Mouse (Mus musculus): ENCODE measurements around the gene Osm. TPM values are rescaled to one million over a fixed set of nuclear protein-coding genes. Genes with fewer than 3 reads are reported as not detected.

The Osm gene
- total and polyA plus RNA-seq, 3 experiments: 11.0 to 15.1 (median 12.5) TPM

DNA sequence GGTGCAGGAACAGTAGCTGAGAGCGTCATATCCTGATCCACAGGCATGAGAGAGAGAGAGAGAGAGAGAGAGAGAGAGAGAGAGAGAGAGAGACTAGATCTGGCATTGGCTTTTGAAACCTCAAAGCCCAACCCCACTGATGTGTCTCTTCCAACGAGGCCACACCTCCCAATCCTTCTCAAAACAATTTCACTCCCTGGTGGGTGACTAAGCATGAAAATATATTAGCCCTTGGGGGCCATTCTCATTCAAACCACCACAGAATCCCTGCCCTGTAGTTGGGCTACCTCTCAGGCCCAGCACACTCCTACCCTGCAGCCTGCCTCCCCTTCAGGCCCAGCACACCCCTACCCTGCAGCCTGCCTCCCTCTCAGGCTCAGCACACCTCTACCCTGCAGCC lies 16.7 kb downstream of the Osm start:
- in situ Hi-C loops (cut with MboI; ENCODE audit: low pct_ligation_motif_present, low pct_unique_long_range_greater_than_20kb, low sequenced_read_pairs) (loop anchor here (25.0 kb wide), 1 partner anchor 584 kb away; the partner anchor contains the start of gene Nf2), dilution Hi-C loops (cut with MboI; ENCODE audit: extremely low pct_ligation_motif_present, extremely low pct_unique_long_range_greater_than_20kb, low sequenced_read_pairs) (no loop called here)
- Histone ChIP-seq H3K4me2 (ENCODE audit: insufficient read depth, low read depth, poor library complexity, severe bottlenecking) (no peak overlapping the region), H3K9me3 (replicated peaks; ENCODE audit: low read length) (peaks cover 3% of the 10 kb centered on the region), H3K4me3 (replicated peaks in 1 of 3; ENCODE audit: low read depth in 2 of 3, low read length in 2 of 3, poor library complexity in 1 of 3) (no peak overlapping the region), H3K36me3 (replicated peaks in 1 of 2; ENCODE audit: control insufficient read depth in 1 of 2, insufficient read depth in 1 of 2, low read length in 1 of 2) (no peaks in the 10 kb centered on the region), H3K27ac (ENCODE audit: insufficient read depth, low read depth) (no peak overlapping the region), H3K9ac (ENCODE audit: insufficient read depth, low read depth) (no peak overlapping the region), H3K4me1 (ENCODE audit: control insufficient read depth in 1 of 2, insufficient read depth in 2 of 2) (peaks cover 15 to 39% of the 10 kb centered on the region in 2 experiments), H3K79me2 (replicated peaks; ENCODE audit: control insufficient read depth, extremely low read depth, insufficient read depth, poor library complexity, severe bottlenecking) (no peaks in the 10 kb centered on the region), H3K27me3 (replicated peaks) (no peaks in the 10 kb centered on the region)
- no peak for DNase-seq (ENCODE audit: extremely low read depth)
- no peak for TF ChIP-seq ZMIZ1 (IDR thresholded peaks at IDR 0.05; ENCODE audit: low read depth, low read length)
- no peak for TF ChIP-seq MAFK (IDR thresholded peaks at IDR 0.05; ENCODE audit: insufficient replicate concordance, low read length)
- TF ChIP-seq ETS1 (conservative IDR thresholded peaks at IDR 0.05; ENCODE audit: low read depth, low read length): no peak
- TF ChIP-seq MAX (IDR thresholded peaks at IDR 0.05; ENCODE audit: low read length): no peak

- Histone ChIP-seq H3K79me2 (replicated peaks; ENCODE audit: control insufficient read depth, extremely low read depth, insufficient read depth, poor library complexity, severe bottlenecking) (no peaks in the 10 kb centered on the region), H3K27me3 (replicated peaks) (no peaks in the 10 kb centered on the region), H3K4me1 (ENCODE audit: control insufficient read depth in 1 of 2, insufficient read depth in 2 of 2) (peaks cover 19 to 43% of the 10 kb centered on the region in 2 experiments), H3K9me3 (replicated peaks; ENCODE audit: low read length) (no peaks in the 10 kb centered on the region), H3K9ac (ENCODE audit: insufficient read depth, low read depth) (no peak within 1 kb of the TSS), H3K4me3 (replicated peaks in 1 of 3; ENCODE audit: low read depth in 2 of 3, low read length in 2 of 3, poor library complexity in 1 of 3) (no peak within 1 kb of the TSS), H3K36me3 (replicated peaks in 1 of 2; ENCODE audit: control insufficient read depth in 1 of 2, insufficient read depth in 1 of 2, low read length in 1 of 2) (no peaks in the 10 kb centered on the region), H3K4me2 (ENCODE audit: insufficient read depth, low read depth, poor library complexity, severe bottlenecking) (no peak within 1 kb of the TSS), H3K27ac (ENCODE audit: insufficient read depth, low read depth) (no peak within 1 kb of the TSS)
- dilution Hi-C loops (cut with MboI; ENCODE audit: extremely low pct_ligation_motif_present, extremely low pct_unique_long_range_greater_than_20kb, low sequenced_read_pairs): no loop called here
- in situ Hi-C loops (cut with MboI; ENCODE audit: low pct_ligation_motif_present, low pct_unique_long_range_greater_than_20kb, low sequenced_read_pairs): loop anchor here (5.0 to 25.0 kb wide), 3 partner anchors 35 to 580 kb away; partner anchors contain the start of gene Nf2
- TF ChIP-seq RAD21 (IDR thresholded peaks at IDR 0.05; ENCODE audit: low read depth, low read length): no peak; the same call in 1 of the 2 replicates
- TF ChIP-seq SMC3 (IDR thresholded peaks at IDR 0.05; ENCODE audit: low read depth, low read length): peak; percentile 17
- no peak for DNase-seq (ENCODE audit: extremely low read depth)
Measured at GRCm38 (mm10) chr11:4256846-4257607, 20.8 kb downstream of the Osm start, which contains the start of gene Lif. Gene Lif, plus strand, starts transcription at chr11:4257557.

DNA sequence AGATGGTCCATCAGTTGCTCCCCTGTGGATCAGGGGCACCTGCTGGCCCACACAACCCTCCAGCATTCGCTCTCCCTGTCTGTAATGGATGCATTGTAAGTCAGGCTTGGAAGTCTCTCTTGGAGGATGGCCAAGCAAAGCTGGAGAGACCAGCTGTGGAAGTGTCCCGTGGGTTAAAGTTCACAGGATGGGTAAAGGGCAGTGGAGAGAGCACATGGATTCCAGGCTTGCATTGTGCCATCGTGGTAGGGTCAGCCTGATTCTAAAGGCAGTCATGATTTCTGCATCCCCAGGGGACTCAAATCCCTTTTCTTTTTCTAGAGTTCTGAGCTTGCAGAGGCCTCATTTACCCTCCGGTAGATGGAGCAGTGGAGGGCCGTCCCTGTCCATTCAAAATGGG lies 21.5 kb downstream of the Osm start:
- DNase-seq (ENCODE audit: extremely low read depth): no peak
- Histone ChIP-seq H3K4me2 (ENCODE audit: insufficient read depth, low read depth, poor library complexity, severe bottlenecking) (no peak overlapping the region), H3K9ac (ENCODE audit: insufficient read depth, low read depth) (no peak overlapping the region), H3K79me2 (replicated peaks; ENCODE audit: control insufficient read depth, extremely low read depth, insufficient read depth, poor library complexity, severe bottlenecking) (no peaks in the 10 kb centered on the region), H3K27me3 (replicated peaks) (no peaks in the 10 kb centered on the region), H3K4me1 (ENCODE audit: control insufficient read depth in 1 of 2, insufficient read depth in 2 of 2) (peaks cover 26 to 51% of the 10 kb centered on the region in 2 experiments), H3K36me3 (replicated peaks in 1 of 2; ENCODE audit: control insufficient read depth in 1 of 2, insufficient read depth in 1 of 2, low read length in 1 of 2) (no peaks in the 10 kb centered on the region), H3K4me3 (replicated peaks in 1 of 3; ENCODE audit: low read depth in 2 of 3, low read length in 2 of 3, poor library complexity in 1 of 3) (no peak overlapping the region), H3K27ac (ENCODE audit: insufficient read depth, low read depth) (no peak overlapping the region), H3K9me3 (replicated peaks; ENCODE audit: low read length) (no peaks in the 10 kb centered on the region)
- dilution Hi-C loops (cut with MboI; ENCODE audit: extremely low pct_ligation_motif_present, extremely low pct_unique_long_range_greater_than_20kb, low sequenced_read_pairs): no loop called here
- TF ChIP-seq MAFK (IDR thresholded peaks at IDR 0.05; ENCODE audit: insufficient replicate concordance, low read length) (no peak), SIN3A (IDR thresholded peaks at IDR 0.05; ENCODE audit: low read length) (no peak), RAD21 (IDR thresholded peaks at IDR 0.05; ENCODE audit: low read depth, low read length) (no peak), POLR2A (IDR thresholded peaks at IDR 0.05; ENCODE audit: low read depth, low read length) (no peak), JUN (IDR thresholded peaks at IDR 0.05; ENCODE audit: insufficient read depth, low read depth, low read length) (no peak), HCFC1 (IDR thresholded peaks at IDR 0.05; ENCODE audit: low read depth, low read length) (no peak), ELF1 (IDR thresholded peaks at IDR 0.05; ENCODE audit: low read depth, low read length) (no peak), EP300 (IDR thresholded peaks at IDR 0.05; ENCODE audit: low read length) (no peak), JUND (conservative IDR thresholded peaks at IDR 0.05; ENCODE audit: low read depth, low read length) (no peak), TCF12 (IDR thresholded peaks at IDR 0.05; ENCODE audit: low read depth, low read length) (no peak)
- in situ Hi-C loops (cut with MboI; ENCODE audit: low pct_ligation_motif_present, low pct_unique_long_range_greater_than_20kb, low sequenced_read_pairs): loop anchor here (5.0 to 25.0 kb wide), 3 partner anchors 35 to 580 kb away; partner anchors contain the start of gene Nf2
